Mouse (Mus musculus) kidney, adult 9 months (tissue): Measurements from ENCODE around the gene Brsk2.
A peak's percentile ranks its signal among the peaks of the same experiment; 100 is the strongest.

Experiments
- DNase-seq: peaks from one replicate; pipeline ENCODE4 v3.0.0; 2022

Brsk2 gene

GRCm38 (mm10) chr7:141957524-141958051 is 8.0 kb downstream of the Brsk2 start:
- no peak for DNase-seq

- no peak for DNase-seq
Measured at GRCm38 (mm10) chr7:141958211-141958610, 8.7 kb downstream of the Brsk2 start.

GRCm38 (mm10) chr7:141959133-141959532 is 9.6 kb downstream of the Brsk2 start:
- DNase-seq: no peak

- DNase-seq: no peak
Measured at GRCm38 (mm10) chr7:141960926-141961325, 11.4 kb downstream of the Brsk2 start.

- no peak for DNase-seq
Measured at GRCm38 (mm10) chr7:141961491-141961890, 11.9 kb downstream of the Brsk2 start.

GRCm38 (mm10) chr7:141962521-141962920 is 13.0 kb downstream of the Brsk2 start:
- no peak for DNase-seq

- no peak for DNase-seq
Measured at GRCm38 (mm10) chr7:141966281-141966680, 16.7 kb downstream of the Brsk2 start.

- no peak for DNase-seq
Measured at GRCm38 (mm10) chr7:141972831-141973619, 23.5 kb downstream of the Brsk2 start.

- no peak for DNase-seq
Measured at GRCm38 (mm10) chr7:141978003-141978402, 28.5 kb downstream of the Brsk2 start.

GRCm38 (mm10) chr7:141979247-141979646 is 29.7 kb downstream of the Brsk2 start:
- DNase-seq: no peak

- DNase-seq: no peak
Measured at GRCm38 (mm10) chr7:141981237-141981636, 31.7 kb downstream of the Brsk2 start.

- peak; percentile 67 for DNase-seq
Measured at GRCm38 (mm10) chr7:141988314-141988806, 38.8 kb downstream of the Brsk2 start.

- no peak for DNase-seq
Measured at GRCm38 (mm10) chr7:141991183-141991582, 41.6 kb downstream of the Brsk2 start.

- DNase-seq: no peak
Measured at GRCm38 (mm10) chr7:141994121-141994520, 44.6 kb downstream of the Brsk2 start.

GRCm38 (mm10) chr7:142000661-142001060 is 51.1 kb downstream of the Brsk2 start:
- no peak for DNase-seq

- no peak for DNase-seq
Measured at GRCm38 (mm10) chr7:142001597-142002340, 52.2 kb downstream of the Brsk2 start.

- peak; percentile 35 for DNase-seq
Measured at GRCm38 (mm10) chr7:142016562-142016961, 67.0 kb downstream of the Brsk2 start.

- no peak for DNase-seq
Measured at GRCm38 (mm10) chr7:142019699-142020098, 70.1 kb downstream of the Brsk2 start.

- DNase-seq: peak; percentile 33
Measured at GRCm38 (mm10) chr7:142020827-142021226, 71.3 kb downstream of the Brsk2 start.

GRCm38 (mm10) chr7:142025196-142025595 is 75.6 kb downstream of the Brsk2 start:
- no peak for DNase-seq

- no peak for DNase-seq
Measured at GRCm38 (mm10) chr7:142025926-142026325, 76.4 kb downstream of the Brsk2 start.

- no peak for DNase-seq
Measured at GRCm38 (mm10) chr7:142030073-142030472, 80.5 kb downstream of the Brsk2 start.

- DNase-seq: peak; percentile 50
Measured at GRCm38 (mm10) chr7:142034198-142034597, 84.6 kb downstream of the Brsk2 start.
